Comparison of ENCODE assay signal across 30 mouse cellular contexts in the genomic region with DNA sequence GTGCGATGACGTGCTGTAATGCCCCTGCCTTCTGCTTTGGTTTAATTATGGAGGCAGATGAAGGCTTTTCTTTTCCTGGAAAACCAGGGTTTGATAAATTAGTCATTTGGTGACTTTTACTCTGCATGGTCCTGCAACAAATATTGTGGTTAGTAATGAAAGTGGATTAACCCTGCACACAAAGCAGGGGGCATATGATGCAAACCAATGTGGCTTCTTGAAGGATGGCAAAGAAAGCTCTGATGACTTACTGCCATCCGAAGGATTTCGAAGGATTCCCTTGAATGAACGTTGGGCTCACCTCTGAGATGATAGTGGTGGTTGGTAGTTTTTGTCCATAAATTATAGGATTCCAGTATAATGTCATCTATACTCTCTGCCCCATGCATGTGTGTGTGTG.
"Had no signal": no experiment of that assay in that cellular context is flagged by ENCODE, and none has a peak within 500 bp of the region (broad histone marks: within the 10 kb centered on the region; RNA-seq: fewer than 3 reads in every experiment).

No protein-coding gene starts in this region.

- H3K9me3 ChIP-seq: limb, embryonic 10.5 days; limb, embryonic 12.5 days; limb, embryonic 13.5 days; limb, embryonic 15.5 days; liver, embryonic 12.5 days; liver, embryonic 13.5 days; liver, embryonic 15.5 days; lung, embryonic 15.5 days; midbrain, embryonic 10.5 days; midbrain, embryonic 12.5 days; midbrain, embryonic 13.5 days; midbrain, embryonic 15.5 days; neural tube, embryonic 12.5 days had no signal

- H3K36me3 ChIP-seq: limb, embryonic 10.5 days; limb, embryonic 12.5 days; limb, embryonic 13.5 days; limb, embryonic 15.5 days; liver, embryonic 12.5 days; liver, embryonic 13.5 days; liver, embryonic 15.5 days; lung, embryonic 15.5 days; midbrain, embryonic 10.5 days; midbrain, embryonic 12.5 days; midbrain, embryonic 13.5 days; midbrain, embryonic 15.5 days; neural tube, embryonic 12.5 days had no signal

- DNase-seq: left cerebral cortex, postnatal 4 days; liver; liver, embryonic 13.5 days; liver, postnatal 0 days; lung, adult 18-20 months; lung, adult 2 months; lung, embryonic 14.5 days; lung, postnatal 10 days; lung, postnatal 14 days; lung, postnatal 36 days; lung, postnatal 4 days; midbrain, embryonic 14.5 days had no signal

- ATAC-seq: liver, embryonic 12.5 days; liver, postnatal 0 days; lung, postnatal 0 days; midbrain, embryonic 13.5 days; midbrain, embryonic 15.5 days; midbrain, embryonic 16.5 days had no signal

- H3K4me1 ChIP-seq: limb, embryonic 15.5 days; liver, embryonic 12.5 days; liver, embryonic 13.5 days; liver, embryonic 15.5 days; megakaryocyte, embryonic 14.5 days; midbrain, embryonic 10.5 days had no signal

- H3K27ac ChIP-seq: limb, embryonic 10.5 days; limb, embryonic 12.5 days; limb, embryonic 13.5 days; limb, embryonic 15.5 days; liver, embryonic 12.5 days; liver, embryonic 13.5 days; liver, embryonic 14.5 days; liver, embryonic 15.5 days; lung, embryonic 15.5 days; macrophage; midbrain, embryonic 10.5 days; midbrain, embryonic 12.5 days; midbrain, embryonic 13.5 days; midbrain, embryonic 15.5 days; neural tube, embryonic 12.5 days had no signal

- H3K27me3 ChIP-seq: limb, embryonic 12.5 days; limb, embryonic 15.5 days; liver, embryonic 12.5 days; liver, embryonic 13.5 days; liver, embryonic 15.5 days; lung, embryonic 15.5 days; megakaryocyte, embryonic 14.5 days; midbrain, embryonic 12.5 days; midbrain, embryonic 13.5 days; midbrain, embryonic 15.5 days; neural tube, embryonic 12.5 days had no signal

- H3K4me3 ChIP-seq: limb, embryonic 10.5 days; limb, embryonic 12.5 days; limb, embryonic 13.5 days; limb, embryonic 15.5 days; liver, embryonic 12.5 days; liver, embryonic 13.5 days; liver, embryonic 15.5 days; lung, embryonic 15.5 days; megakaryocyte, embryonic 14.5 days; midbrain, embryonic 10.5 days; midbrain, embryonic 12.5 days; midbrain, embryonic 13.5 days; midbrain, embryonic 15.5 days; myocyte; neural tube, embryonic 12.5 days had no signal
